Mouse (Mus musculus): ENCODE data around the gene Arpc4. TPM values are rescaled to one million over a fixed set of nuclear protein-coding genes. Genes with fewer than 3 reads are reported as not detected.

Arpc4 gene
- polyA plus RNA-seq, 1 experiment from 2014 or later, result 392 TPM

DNA sequence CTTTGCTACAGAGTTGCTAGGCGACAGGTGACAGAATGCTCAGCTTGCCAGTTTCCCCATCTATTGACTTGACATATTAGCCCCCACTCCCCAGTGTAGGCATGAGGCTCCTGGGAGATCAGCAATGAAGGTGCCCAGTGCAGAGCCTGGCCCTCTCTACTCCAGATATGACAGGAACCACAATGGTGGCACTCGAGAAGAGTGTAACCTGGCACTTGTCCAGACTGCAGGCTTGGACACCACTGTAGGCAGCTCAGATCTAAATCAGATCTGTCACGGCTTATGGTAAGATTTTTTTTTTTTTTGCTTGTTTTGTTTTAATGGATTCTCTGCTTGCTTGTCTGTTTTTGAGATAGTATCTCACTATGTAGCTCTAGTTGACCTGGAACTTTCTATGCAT is 55.7 kb downstream of the Arpc4 start:
- H3K4me3 ChIP-seq, result no peak overlapping the region
- 69% methylated on average over 3 of the region's 3 CpGs for WGBS

DNA sequence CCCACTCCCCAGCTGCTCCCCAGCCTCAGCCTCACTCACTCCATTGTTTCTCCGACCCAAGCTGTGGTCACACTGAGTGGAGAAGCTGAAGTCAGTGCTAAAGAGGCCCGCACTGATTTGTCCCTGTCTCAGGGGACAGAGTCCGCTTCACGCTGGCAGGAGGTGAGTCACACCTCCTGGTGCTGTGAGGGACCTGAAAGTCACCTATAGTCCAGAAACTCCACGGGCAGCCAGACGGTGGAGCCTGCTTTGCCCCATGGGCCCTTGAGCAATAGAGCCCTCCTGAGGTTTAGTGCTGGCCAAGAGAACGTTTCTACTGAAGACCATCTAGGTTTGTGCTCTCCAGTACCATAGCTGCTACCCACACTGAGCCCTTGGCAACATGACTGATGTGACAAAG is 56.8 kb downstream of the Arpc4 start:
- Histone ChIP-seq H3K9me3 (no peaks in the 10 kb centered on the region), H3K27me3 (no peaks in the 10 kb centered on the region), H3K4me3 (no peak overlapping the region), H3K27ac (no peak overlapping the region), H3K9ac (no peak overlapping the region), H3K4me2 (no peak overlapping the region), H3K4me1 (no peaks in the 10 kb centered on the region), H3K36me3 (no peaks in the 10 kb centered on the region)
- 69% methylated on average over 7 of the region's 7 CpGs for WGBS
- no peak for ATAC-seq (ENCODE audit: insufficient number of reproducible peaks, low FRiP score, low TSS enrichment, low read depth)

More for the DNA sequence above, 55.7 kb downstream of the Arpc4 start:
- ATAC-seq (ENCODE audit: insufficient number of reproducible peaks, low FRiP score, low TSS enrichment, low read depth), result no peak
- Histone ChIP-seq H3K4me1 (no peaks in the 10 kb centered on the region), H3K27me3 (no peaks in the 10 kb centered on the region), H3K9me3 (no peaks in the 10 kb centered on the region), H3K9ac (no peak overlapping the region), H3K4me2 (no peak overlapping the region), H3K36me3 (no peaks in the 10 kb centered on the region), H3K27ac (no peak overlapping the region)

- Histone ChIP-seq H3K4me3 (no peak within 1 kb of the TSS), H3K4me1 (no peaks in the 10 kb centered on the region), H3K9ac (no peak within 1 kb of the TSS), H3K36me3 (no peaks in the 10 kb centered on the region), H3K27ac (no peak within 1 kb of the TSS), H3K4me2 (no peak within 1 kb of the TSS), H3K9me3 (no peaks in the 10 kb centered on the region), H3K27me3 (no peaks in the 10 kb centered on the region)
- no peak for ATAC-seq (ENCODE audit: insufficient number of reproducible peaks, low FRiP score, low TSS enrichment, low read depth)
- WGBS, result 79% methylated on average over 9 of the region's 9 CpGs
Measured at GRCm38 (mm10) chr6:113435664-113436205, 57.8 kb downstream of the Arpc4 start, which contains the start of gene Cidec. Cidec (minus strand) TSS chr6:113435760.

GRCm38 (mm10) chr6:113437135-113437534 is 59.2 kb downstream of the Arpc4 start:
- H3K36me3 ChIP-seq, result no peaks in the 10 kb centered on the region
- no peak overlapping the region for H3K9ac ChIP-seq
- H3K9me3 ChIP-seq, result no peaks in the 10 kb centered on the region

DNA sequence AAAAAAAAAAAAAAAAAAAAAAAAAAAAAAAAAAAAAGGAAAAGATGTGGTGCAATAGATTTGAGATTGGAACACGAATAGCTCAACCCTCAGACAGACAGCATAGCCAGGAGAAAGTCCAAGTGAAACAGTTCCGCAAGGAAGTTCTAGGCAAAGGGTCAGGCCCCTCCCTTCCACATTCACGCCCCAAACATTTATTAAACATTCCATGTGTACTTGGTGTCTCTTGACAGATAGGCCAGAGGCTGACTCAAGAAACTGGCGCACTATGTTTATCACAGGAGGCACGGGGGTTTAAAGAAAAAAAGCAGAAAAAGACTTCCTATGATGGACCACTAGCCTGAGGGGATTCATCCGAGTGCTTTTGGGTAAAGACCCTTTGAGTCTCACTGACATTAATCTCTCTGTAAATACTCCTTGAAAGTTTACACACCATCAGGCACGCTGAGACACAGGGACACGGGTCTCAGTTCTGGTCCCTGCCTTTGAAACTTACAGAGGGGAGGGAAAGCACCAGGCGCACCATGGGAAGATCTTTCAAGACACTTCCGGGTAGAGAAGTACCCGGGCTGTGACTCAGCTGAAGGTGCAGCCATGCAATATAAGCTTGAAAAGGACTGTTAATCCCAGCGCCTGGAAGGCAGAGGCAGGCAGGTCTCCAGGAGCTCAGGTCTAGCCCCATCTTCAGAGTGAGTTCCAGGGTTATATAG is 61.0 kb downstream of the Arpc4 start:
- WGBS, result 56% methylated on average over 12 of the region's 12 CpGs
- Histone ChIP-seq H3K9me3 (no peaks in the 10 kb centered on the region), H3K27ac (no peak overlapping the region), H3K36me3 (no peaks in the 10 kb centered on the region), H3K4me1 (peaks cover 11% of the 10 kb centered on the region), H3K27me3 (no peaks in the 10 kb centered on the region), H3K4me3 (no peak overlapping the region), H3K9ac (no peak overlapping the region), H3K4me2 (no peak overlapping the region)
- no peak for ATAC-seq (ENCODE audit: insufficient number of reproducible peaks, low FRiP score, low TSS enrichment, low read depth)

More at GRCm38 (mm10) chr6:113437135-113437534, 59.2 kb downstream of the Arpc4 start:
- Histone ChIP-seq H3K4me1 (peaks cover 2% of the 10 kb centered on the region; the same call in 1 of the 2 replicates), H3K4me2 (no peak overlapping the region), H3K27me3 (no peaks in the 10 kb centered on the region), H3K4me3 (no peak overlapping the region), H3K27ac (no peak overlapping the region)
- 72% methylated on average over 12 of the region's 12 CpGs for WGBS
- ATAC-seq (ENCODE audit: insufficient number of reproducible peaks, low FRiP score, low TSS enrichment, low read depth), result no peak

Small RNA genes within 50 kb of the gene (microRNA-seq; reads per million reads assigned to microRNA genes)
- not detected for gene Gm24387

Other genes starting within 250 kb of the Arpc4 start
- 0.46 and 0.92 TPM in 2 replicates for gene Lhfpl4, start 182.7 kb upstream of the Arpc4 start, polyA plus RNA-seq (2015; fragmentation: Nextera tagmentation; extraction: Ambion mirVana)
- gene Mtmr14, start 140.3 kb upstream of the Arpc4 start, polyA plus RNA-seq (2015; fragmentation: Nextera tagmentation; extraction: Ambion mirVana), result 29.1 and 29.7 TPM in 2 replicates
- 0.10 and 0.20 TPM in 2 replicates for gene Cpne9, start 95.8 kb upstream of the Arpc4 start, polyA plus RNA-seq (2015; fragmentation: Nextera tagmentation; extraction: Ambion mirVana)
- gene Brpf1, start 71.0 kb upstream of the Arpc4 start, polyA plus RNA-seq (2015; fragmentation: Nextera tagmentation; extraction: Ambion mirVana), result 15.1 and 16.1 TPM in 2 replicates
- gene Ogg1, start 51.1 kb upstream of the Arpc4 start, polyA plus RNA-seq (2015; fragmentation: Nextera tagmentation; extraction: Ambion mirVana), result 10.6 and 10.7 TPM in 2 replicates
- 91.4 and 91.7 TPM in 2 replicates for gene Camk1, start 34.1 kb upstream of the Arpc4 start, polyA plus RNA-seq (2015; fragmentation: Nextera tagmentation; extraction: Ambion mirVana)
- 45.1 and 48.7 TPM in 2 replicates for gene Tada3, start 232 bp upstream of the Arpc4 start, polyA plus RNA-seq (2015; fragmentation: Nextera tagmentation; extraction: Ambion mirVana)
- gene Ttll3, start 11.1 kb downstream of the Arpc4 start, polyA plus RNA-seq (2015; fragmentation: Nextera tagmentation; extraction: Ambion mirVana), result 4.4 and 5.6 TPM in 2 replicates
- gene Rpusd3, start 41.2 kb downstream of the Arpc4 start, polyA plus RNA-seq (2015; fragmentation: Nextera tagmentation; extraction: Ambion mirVana), result 20.4 and 21.3 TPM in 2 replicates
- gene Cidec, start 57.6 kb downstream of the Arpc4 start, polyA plus RNA-seq (2015; fragmentation: Nextera tagmentation; extraction: Ambion mirVana), result 0.63 TPM in 1 of 2 replicates, not detected in the other
- 85.0 and 88.5 TPM in 2 replicates for gene Jagn1, start 64.5 kb downstream of the Arpc4 start, polyA plus RNA-seq (2015; fragmentation: Nextera tagmentation; extraction: Ambion mirVana)
- 8.9 and 9.7 TPM in 2 replicates for gene Il17re, start 80.4 kb downstream of the Arpc4 start, polyA plus RNA-seq (2015; fragmentation: Nextera tagmentation; extraction: Ambion mirVana)
- 58.4 and 63.5 TPM in 2 replicates for gene Il17rc, start 93.3 kb downstream of the Arpc4 start, polyA plus RNA-seq (2015; fragmentation: Nextera tagmentation; extraction: Ambion mirVana)
- gene Creld1, start 105.2 kb downstream of the Arpc4 start, polyA plus RNA-seq (2015; fragmentation: Nextera tagmentation; extraction: Ambion mirVana), result 22.1 and 27.2 TPM in 2 replicates
- gene Prrt3, start 123.8 kb downstream of the Arpc4 start, polyA plus RNA-seq (2015; fragmentation: Nextera tagmentation; extraction: Ambion mirVana), result 0.44 and 0.61 TPM in 2 replicates
- gene Emc3, start 153.5 kb downstream of the Arpc4 start, polyA plus RNA-seq (2015; fragmentation: Nextera tagmentation; extraction: Ambion mirVana), result 106 and 110 TPM in 2 replicates
- gene Fancd2, start 153.6 kb downstream of the Arpc4 start, polyA plus RNA-seq (2015; fragmentation: Nextera tagmentation; extraction: Ambion mirVana), result 5.9 and 6.6 TPM in 2 replicates
- not detected in 2 replicates for gene Fancd2os, start 222.6 kb downstream of the Arpc4 start, polyA plus RNA-seq (2015; fragmentation: Nextera tagmentation; extraction: Ambion mirVana)
- 222 and 231 TPM in 2 replicates for gene Brk1, start 226.7 kb downstream of the Arpc4 start, polyA plus RNA-seq (2015; fragmentation: Nextera tagmentation; extraction: Ambion mirVana)
- gene Vhl, start 245.8 kb downstream of the Arpc4 start, polyA plus RNA-seq (2015; fragmentation: Nextera tagmentation; extraction: Ambion mirVana), result 41.4 and 44.3 TPM in 2 replicates

Measured in limb, embryonic 15.5 days (tissue).